Mouse (Mus musculus): ENCODE results near the gene Haus7.
"Not testable (repeated sequence)": the region's sequence is repeated elsewhere in the genome, so short reads cannot be mapped to it uniquely, and the experiment has no call there.

The Haus7 gene

GRCm38 (mm10) chrX:73467446-73468241 is 8.8 kb upstream of the Haus7 start:
- DNase-seq (ENCODE audit: low spot score in 2 of 2): no peak

GRCm38 (mm10) chrX:73465483-73466186 is 6.8 kb upstream of the Haus7 start:
- DNase-seq (ENCODE audit: low spot score in 2 of 2): peak in 1 of 2 experiments; percentile 12

- DNase-seq (ENCODE audit: low spot score in 2 of 2): no peak
These were observed 1.9 kb upstream of the Haus7 start for GRCm38 (mm10) chrX:73460792-73461191.

- DNase-seq (ENCODE audit: low spot score in 2 of 2): peak in 1 of 2 experiments; percentile 58
These were observed 6.9 kb downstream of the Haus7 start for GRCm38 (mm10) chrX:73451949-73452348.

- no peak for DNase-seq (ENCODE audit: low spot score in 2 of 2)
These were observed 17.4 kb downstream of the Haus7 start for GRCm38 (mm10) chrX:73441428-73441827.

- DNase-seq (ENCODE audit: low spot score in 2 of 2): no peak
These were observed 23.6 kb downstream of the Haus7 start, which contains the start of gene Trex2 for GRCm38 (mm10) chrX:73435252-73435651. Gene Trex2, minus strand, starts transcription at chrX:73435344.

DNA sequence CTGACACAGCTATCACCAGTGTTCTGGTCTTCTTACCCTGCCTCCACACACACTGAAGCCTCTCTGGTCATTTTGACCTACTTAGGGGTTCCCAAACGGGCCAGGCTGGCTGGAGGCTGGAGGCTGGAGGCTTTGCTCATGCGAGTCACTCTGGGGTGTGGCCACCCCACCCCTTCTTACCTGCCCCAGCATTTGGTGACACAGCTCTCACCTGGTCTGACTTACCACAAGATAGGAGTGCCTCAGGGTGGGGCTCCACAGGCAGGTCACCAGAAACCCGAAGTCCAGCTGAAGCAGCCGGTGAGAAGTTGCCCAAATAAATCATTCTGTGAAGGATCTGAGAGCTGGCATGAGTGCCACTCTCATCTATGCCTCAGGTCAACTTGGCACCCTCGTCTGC is 26.0 kb downstream of the Haus7 start:
- DNase-seq (ENCODE audit: low spot score in 2 of 2): no peak

- no peak for DNase-seq (ENCODE audit: low spot score in 2 of 2)
These were observed 28.8 kb downstream of the Haus7 start for GRCm38 (mm10) chrX:73430036-73430435.

GRCm38 (mm10) chrX:73412767-73413166 is 46.1 kb downstream of the Haus7 start:
- DNase-seq (ENCODE audit: low spot score in 2 of 2): no peak

- no peak for DNase-seq (ENCODE audit: low spot score in 2 of 2)
These were observed 47.8 kb downstream of the Haus7 start, which contains the start of gene Zfp92 for GRCm38 (mm10) chrX:73410880-73411517. Gene Zfp92, plus strand, starts transcription at chrX:73411096.

- DNase-seq (ENCODE audit: low spot score in 2 of 2): no peak
These were observed 57.2 kb downstream of the Haus7 start for GRCm38 (mm10) chrX:73401616-73402015.

- DNase-seq (ENCODE audit: low spot score in 2 of 2): no peak
These were observed 57.9 kb downstream of the Haus7 start for GRCm38 (mm10) chrX:73400951-73401350.

GRCm38 (mm10) chrX:73398636-73399035 is 60.2 kb downstream of the Haus7 start, which contains the start of gene Gm18336:
Gene Gm18336, minus strand, starts transcription at chrX:73398736.
- DNase-seq (ENCODE audit: low spot score in 2 of 2): not testable (repeated sequence)

DNA sequence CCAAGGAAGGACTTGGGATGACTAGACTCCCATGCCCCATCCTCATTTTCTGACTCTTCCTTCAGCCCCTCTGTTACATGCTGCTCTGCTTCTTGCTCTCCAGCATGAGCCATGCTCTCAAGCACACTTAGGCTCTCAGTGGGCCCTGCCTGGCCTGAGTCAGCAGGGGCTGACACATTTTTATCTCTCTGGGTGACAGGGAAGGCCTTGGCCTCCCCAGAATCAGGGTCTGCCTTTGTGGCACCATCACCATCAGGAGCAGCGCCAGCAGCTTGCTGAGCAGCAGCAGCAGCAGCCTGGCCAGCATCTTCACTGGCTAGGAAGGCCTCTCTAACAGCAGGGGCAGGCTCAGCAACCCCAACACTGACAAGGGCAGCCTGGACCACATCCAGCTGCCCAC is 62.4 kb downstream of the Haus7 start:
- no peak for DNase-seq (ENCODE audit: low spot score in 2 of 2)

GRCm38 (mm10) chrX:73391481-73391880 is 67.4 kb downstream of the Haus7 start:
- no peak for DNase-seq (ENCODE audit: low spot score in 2 of 2)

Data from left cerebral cortex, adult 9 months (tissue).